Mouse (Mus musculus) adrenal gland, postnatal 4 days (tissue): Measurements from ENCODE around the gene Tor2a. TPM values are rescaled to one million over a fixed set of nuclear protein-coding genes. Genes with fewer than 3 reads are reported as not detected.

ENCODE experiments used
- DNase-seq, 2 experiments: peaks; one replicate each; pipeline ENCODE4 v3.0.0; 2021 to 2022; ENCODE audit warnings: low spot score in 2 of 2, mixed read lengths in 2 of 2
- long read RNA-seq, 2 experiments: library from polyadenylated mRNA; stranded (forward); transcript quantifications; one replicate each; pipeline ENCODE4 v2.0.0; 2021
- total RNA-seq, 2 experiments: library from RNA; stranded (reverse); gene quantifications; 2 replicates each; pipeline ENCODE4 v1.2.3; 2021

Gene Tor2a
- 10 to 100 TPM; 31.5 to 36.5 TPM for total RNA-seq
- long read RNA-seq, experiment 1, transcript Tor2a-201 (5 exons, 1,536 nt): major isoform, 31 of 45 reads
- long read RNA-seq, experiment 1, partial matches to known transcripts: 1 of 45 reads
- long read RNA-seq, experiment 1, other reads (novel, unspliced or antisense): 10 of 45 reads
- long read RNA-seq, experiment 2, transcript Tor2a-206 (5 exons, 915 nt): minor isoform, 5 of 62 reads
- long read RNA-seq, experiment 2, transcript Tor2a-205 (2 exons, 716 nt): minor isoform, 5 of 62 reads
- long read RNA-seq, experiment 2, transcript Tor2a-204 (4 exons, 2,712 nt): minor isoform, 11 of 62 reads
- long read RNA-seq, experiment 2, transcript Tor2a-201 (5 exons, 1,536 nt): major isoform, 37 of 62 reads
- long read RNA-seq, experiment 2, partial matches to known transcripts: 0 of 62 reads
- long read RNA-seq, experiment 2, other reads (novel, unspliced or antisense): 4 of 62 reads

GRCm38 (mm10) chr2:32757056-32757845 lies at the start of gene Tor2a:
Gene Tor2a (plus strand): TSS chr2:32757234.
- DNase-seq: peak; percentile 93 to 94

DNA sequence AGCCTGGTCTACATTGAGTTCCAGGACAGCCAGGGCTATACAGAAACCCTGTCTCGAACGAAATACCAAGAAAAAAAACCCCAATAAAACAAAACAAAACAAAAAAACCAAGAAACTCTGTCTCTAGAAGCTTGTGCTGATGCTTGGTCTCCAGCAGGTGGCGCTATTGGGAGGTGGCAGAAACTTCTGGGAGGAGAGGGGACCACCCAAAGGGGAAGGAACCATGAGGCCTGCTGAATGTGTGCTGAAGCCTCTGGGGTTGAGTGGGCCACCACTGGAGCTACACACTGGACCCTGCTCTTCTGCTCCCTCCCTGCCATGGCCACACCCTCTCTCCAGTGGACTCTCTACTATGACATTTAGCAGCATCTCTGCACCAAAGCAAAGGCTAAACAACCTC lies 48.4 kb upstream of the Tor2a start:
- DNase-seq: no peak

DNA sequence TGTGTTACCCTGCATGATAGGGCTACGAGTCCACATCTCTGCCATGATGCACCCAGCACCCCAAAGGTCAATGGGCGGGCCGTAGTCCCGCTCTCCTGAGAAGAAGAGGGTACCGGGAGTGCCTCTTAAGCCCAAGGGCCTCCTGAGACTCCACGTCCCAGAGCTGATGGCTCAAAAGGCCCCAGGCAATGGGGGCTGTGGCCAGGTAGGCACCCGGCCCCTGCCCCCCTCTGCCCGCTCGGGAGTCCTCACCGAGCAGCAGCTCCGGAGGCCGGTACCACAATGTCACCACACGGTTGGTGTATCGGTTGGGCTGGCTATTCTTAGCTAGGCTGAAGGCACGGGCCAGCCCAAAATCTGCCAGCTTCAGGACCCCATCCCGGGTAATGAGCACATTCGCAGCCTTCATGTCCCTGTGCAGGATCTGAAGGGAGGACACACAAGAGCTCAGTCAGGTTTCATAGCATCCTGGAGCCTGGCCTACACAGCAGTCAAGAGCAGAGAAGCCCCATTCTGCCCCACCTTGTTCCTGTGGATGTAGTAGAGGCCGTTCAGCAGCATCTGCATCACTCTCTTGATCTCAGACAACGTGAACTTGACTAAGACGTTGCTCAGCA lies 47.4 kb upstream of the Tor2a start:
- DNase-seq: no peak

- DNase-seq: no peak
Observed at GRCm38 (mm10) chr2:32710425-32710824, 46.6 kb upstream of the Tor2a start.

- DNase-seq: no peak
Observed at GRCm38 (mm10) chr2:32711301-32712056, 45.6 kb upstream of the Tor2a start.

GRCm38 (mm10) chr2:32712108-32712551 lies 44.9 kb upstream of the Tor2a start:
- DNase-seq: peak; percentile 49 to 63

DNA sequence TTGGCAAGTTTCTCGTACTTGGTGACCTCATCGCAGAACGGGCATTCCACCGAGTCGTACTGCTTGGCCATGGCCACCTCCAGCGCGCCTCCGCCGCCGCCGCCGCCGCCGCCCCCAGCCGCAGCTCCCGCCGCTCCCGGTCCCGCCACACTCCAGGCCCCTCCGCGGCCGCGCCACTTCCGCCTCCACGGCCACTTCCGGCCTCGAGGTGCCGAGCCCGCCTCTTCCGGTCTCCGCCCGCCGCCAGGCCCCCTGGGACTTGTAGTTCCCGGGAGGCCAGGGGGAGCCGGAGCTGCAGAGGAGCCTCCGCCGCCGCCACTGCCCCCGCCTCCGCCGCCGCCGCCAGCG lies 44.5 kb upstream of the Tor2a start:
- peak; percentile 85 to 89 for DNase-seq

- peak; percentile 86 to 88 for DNase-seq
Observed at GRCm38 (mm10) chr2:32712934-32713817, 43.9 kb upstream of the Tor2a start, which contains the start of gene Cdk9. Gene Cdk9 (minus strand): TSS chr2:32713076.

- DNase-seq: no peak
Observed at GRCm38 (mm10) chr2:32714117-32714986, 42.7 kb upstream of the Tor2a start.

DNA sequence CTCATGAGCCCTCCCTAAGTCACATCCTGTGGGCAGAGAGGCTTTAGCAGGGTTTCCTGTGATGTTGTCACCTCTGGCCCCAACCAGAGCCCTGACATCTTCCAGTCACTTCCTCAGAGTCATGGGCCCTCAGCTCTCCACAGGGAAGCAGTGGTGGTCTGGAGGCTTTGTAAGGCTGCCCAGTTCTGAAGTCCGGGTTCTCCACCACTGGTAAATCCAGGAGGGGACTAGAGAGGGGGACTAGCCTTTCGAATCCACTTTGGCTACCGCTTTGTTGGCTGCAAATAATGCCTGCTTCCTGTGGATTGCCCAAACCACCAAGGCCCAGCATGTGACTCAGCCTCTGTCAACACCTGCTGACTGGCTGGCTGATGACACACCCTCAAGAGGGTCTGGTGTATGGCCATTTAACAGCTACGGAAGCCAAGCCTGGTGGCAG lies 42.0 kb upstream of the Tor2a start:
- DNase-seq: no peak

- no peak for DNase-seq
Observed at GRCm38 (mm10) chr2:32718761-32719160, 38.3 kb upstream of the Tor2a start.

DNA sequence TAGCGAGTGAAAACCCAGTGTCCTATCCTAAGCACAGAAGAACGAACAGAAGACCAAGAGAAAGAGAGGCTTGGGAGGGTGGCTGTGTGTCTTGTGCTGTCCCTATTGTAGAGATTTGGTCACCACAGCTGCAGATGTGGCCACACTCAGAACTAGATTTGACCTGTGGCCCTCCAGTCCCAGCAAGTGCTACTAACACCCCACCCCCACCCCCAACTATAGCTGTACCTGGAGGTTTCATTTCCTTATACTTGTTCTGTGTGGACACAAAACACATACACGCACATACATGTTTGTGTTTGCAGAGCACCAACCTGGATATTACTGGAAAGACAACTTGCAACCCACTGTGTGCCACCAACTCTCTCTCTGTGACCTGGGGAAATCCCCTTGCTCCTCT lies 37.0 kb upstream of the Tor2a start:
- no peak for DNase-seq

DNA sequence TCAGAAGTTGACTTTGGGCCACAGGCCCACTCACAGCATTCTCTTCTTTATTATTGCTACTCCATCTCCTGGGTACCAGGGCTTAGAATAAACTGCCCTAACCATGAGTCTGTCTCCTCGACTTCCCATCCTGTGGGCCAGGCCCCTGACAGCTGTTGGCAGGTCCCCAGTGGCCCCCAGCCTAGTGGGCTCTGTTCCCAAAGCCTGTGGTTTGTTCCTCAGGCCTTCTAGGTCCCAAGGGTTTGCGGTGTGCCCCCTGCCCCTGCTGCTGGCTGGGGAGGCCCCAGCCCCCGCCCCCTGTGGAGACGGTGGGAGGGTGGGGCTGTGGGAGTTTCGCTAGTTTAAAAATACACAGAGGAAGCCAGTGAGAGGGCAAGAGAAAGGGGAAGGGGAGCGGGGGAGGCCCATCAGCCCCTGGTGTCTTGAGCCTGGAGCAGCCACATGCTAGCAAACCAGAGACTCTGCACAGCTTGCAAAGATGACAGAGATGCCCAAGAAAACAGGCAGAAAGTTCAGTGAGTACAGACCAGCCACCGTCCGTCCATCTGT lies 36.3 kb upstream of the Tor2a start, which contains the start of gene Sh2d3c:
Gene Sh2d3c, plus strand, starts transcription at position 375 of the 549 bp plus-strand sequence.
- no peak for DNase-seq

DNA sequence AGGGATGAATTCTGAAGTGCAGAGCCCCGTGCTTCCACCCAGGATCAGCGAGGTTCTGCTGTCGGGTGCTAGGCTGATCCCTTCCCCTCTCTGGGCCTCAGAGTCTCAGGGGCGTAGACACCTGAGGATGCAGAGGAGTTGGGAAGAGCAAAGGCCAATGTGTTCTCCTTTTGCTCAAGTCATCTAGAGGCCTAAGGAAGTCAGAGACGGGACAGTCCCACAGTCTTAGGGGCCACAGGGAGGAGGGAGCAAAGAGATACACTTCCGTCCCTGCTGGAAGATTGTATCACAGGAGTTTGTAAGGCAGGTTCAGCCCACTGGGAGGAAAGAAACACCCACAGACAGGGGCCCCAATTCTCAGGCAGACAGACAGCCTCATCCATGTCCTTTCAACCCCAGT lies 35.0 kb upstream of the Tor2a start:
- no peak for DNase-seq

DNA sequence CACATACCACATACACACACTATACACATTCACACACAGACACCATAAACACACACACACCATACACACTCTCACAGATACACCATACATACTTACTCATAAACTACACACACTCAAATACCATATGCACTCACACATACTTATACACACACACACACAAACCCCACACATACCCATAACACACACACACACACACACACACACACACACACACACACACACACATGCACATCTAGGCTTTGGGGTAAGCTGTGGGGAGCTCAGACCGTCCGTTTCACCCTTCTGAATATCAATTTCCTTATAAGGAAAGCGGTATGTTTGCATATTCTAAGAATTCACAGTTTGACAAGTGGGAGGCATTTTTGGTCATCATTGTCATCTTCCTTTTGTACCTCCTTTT lies 34.5 kb upstream of the Tor2a start:
- no peak for DNase-seq

DNA sequence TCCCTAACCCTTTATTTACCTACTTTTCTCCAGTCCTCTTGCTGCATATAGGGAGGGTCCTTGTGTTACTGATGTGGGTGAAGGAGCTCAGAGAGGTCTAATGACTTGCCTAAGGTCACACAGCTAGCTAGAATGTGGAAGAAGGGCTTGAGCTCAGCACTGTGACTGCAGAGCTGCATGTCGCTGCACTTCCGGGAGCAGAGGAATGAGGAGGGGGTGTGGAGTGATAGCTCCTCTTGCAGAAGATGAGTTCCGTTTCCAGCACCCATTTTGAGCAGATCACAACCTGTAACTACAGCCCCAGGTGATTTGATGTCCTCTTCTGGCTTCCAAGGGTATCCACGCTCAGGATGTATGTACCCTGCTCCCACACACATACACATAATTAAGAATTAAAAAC lies 32.9 kb upstream of the Tor2a start:
- DNase-seq: no peak

DNA sequence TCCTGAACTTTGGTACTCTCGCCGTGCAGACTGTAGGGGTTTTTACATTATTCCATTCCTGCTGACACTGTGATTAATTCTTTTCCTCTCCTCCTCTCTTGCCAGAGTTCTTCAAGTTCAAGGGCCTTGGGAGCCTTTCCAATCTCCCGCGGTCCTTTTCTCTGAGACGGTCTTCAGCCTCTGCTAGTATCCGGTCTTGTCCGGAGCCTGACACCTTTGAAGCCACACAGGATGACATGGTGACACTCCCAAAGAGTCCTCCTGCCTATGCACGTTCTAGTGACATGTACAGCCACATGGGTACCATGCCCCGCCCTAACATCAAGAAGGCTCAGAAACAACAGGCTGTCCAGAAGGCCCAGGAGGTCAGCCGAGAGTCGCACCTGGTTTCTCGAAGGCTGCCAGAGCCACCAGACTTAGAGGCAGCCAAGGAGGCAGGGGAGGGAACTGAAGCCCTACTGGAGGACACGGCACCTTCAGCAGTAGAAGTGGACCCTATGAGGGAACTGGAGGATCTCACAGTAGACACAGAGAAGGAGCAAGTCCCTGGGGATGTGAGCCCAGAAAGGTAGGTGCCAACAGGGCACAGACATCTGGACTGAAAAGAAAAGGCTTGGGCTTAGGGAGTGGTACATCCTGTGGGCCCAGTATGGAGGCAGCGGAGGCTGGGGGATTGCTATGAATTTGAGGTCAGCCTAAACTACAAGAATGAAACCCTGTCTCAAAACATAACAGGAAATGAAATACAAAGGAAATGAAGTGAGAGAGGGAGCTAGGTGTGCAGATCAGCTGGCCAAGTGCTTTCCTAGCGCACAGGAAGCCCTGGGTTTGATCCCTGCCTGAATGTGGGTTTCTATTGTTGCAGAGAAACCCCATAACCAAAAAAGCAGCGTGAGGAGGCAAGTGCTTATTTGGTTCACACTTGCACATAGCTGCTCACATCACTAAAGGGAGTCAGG lies 31.9 kb upstream of the Tor2a start:
- DNase-seq: no peak
